In the genomic region with DNA sequence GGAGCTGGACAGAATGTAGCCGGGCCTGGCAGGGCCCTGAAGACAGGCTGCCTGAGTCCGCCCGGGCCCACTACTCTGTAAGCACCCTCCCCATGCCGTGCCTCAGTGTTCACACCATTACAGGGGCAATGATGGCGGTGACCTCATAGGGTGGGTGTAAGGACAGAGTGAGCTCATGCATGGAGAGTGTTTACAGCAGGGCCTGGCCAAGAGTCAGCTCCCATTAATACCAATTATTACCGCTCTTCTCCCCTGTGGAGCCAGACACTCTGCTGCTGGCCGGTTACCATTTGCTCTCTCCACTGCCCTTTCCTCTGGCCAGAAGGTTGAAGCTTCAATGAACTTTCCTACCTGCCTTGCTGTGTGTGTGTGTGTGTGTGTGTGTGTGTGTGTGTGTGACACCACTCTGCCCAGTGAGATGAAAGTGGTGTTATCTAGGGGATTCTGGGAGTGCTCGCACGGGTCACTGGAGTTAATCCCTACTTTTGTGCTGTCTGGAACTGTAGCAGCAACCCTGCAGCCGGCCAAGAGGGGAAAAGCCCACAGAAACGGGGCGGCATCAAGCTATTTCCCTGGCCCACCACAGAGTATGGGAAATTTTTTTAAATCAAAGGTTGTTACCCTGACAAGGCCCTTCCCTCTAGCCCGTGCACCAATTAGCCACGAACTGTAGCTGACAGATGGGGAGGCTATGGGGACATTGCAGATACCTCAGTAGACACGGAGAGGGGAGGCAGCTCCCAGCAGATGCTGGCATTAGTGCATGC, we compare ENCODE assay signal across 11 mouse cellular contexts.
DNase-seq lines count a peak whose midpoint lies in the region; ATAC-seq and TF ChIP-seq lines count a peak whose summit lies in the region.
"Had no signal": no experiment of that assay in that cellular context is flagged by ENCODE, and none has a peak within 500 bp of the region (broad histone marks: within the 10 kb centered on the region; RNA-seq: fewer than 3 reads in every experiment).

No protein-coding gene starts in this region.

- no peak for TF ChIP-seq CTCF in cerebellum, adult 2 months (IDR thresholded peaks at IDR 0.05; ENCODE audit: borderline replicate concordance, insufficient read depth, low read depth, low read length)
- no peak for TF ChIP-seq CTCF in stomach, postnatal 0 days (IDR thresholded peaks at IDR 0.05; ENCODE audit: low read depth)

- no peak overlapping the region for H3K9ac ChIP-seq in lung, embryonic 16.5 days (ENCODE audit: low read length)
- H3K9ac ChIP-seq in stomach, postnatal 0 days (ENCODE audit: low read length) = 0 out of 2 replicates have a peak overlapping the region, but pooled peaks have one; percentile 8
- H3K9ac ChIP-seq: liver, embryonic 12.5 days had no signal

- no peak for DNase-seq in cerebellum, adult 2 months
- DNase-seq in cerebellum, postnatal 25 days = no peak
- DNase-seq in lung, postnatal 25 days (ENCODE audit: low spot score) = no peak
- DNase-seq in lung, postnatal 4 days = peak; percentile 42 to 60
- no peak for DNase-seq in stomach, postnatal 0 days (ENCODE audit: low spot score)
- DNase-seq in urinary bladder, postnatal 14 days (ENCODE audit: low spot score) = no peak
- no peak for DNase-seq in testis, postnatal 14 days (ENCODE audit: low spot score)
- DNase-seq: kidney, adult 2 months; thymus, adult 18-20 months had no signal

- peak; percentile 32 for ATAC-seq in lung, embryonic 16.5 days (ENCODE audit: low read depth)
- peak; percentile 66; the same call in 1 of the 2 replicates for ATAC-seq in stomach, postnatal 0 days (ENCODE audit: low FRiP score, low TSS enrichment)
- ATAC-seq: liver, embryonic 12.5 days had no signal

- H3K27me3 ChIP-seq in cerebellum, adult 2 months (ENCODE audit: control insufficient read depth, insufficient read depth, low read length) = no peaks in the 10 kb centered on the region
- H3K27me3 ChIP-seq in lung, embryonic 16.5 days (ENCODE audit: control insufficient read depth, insufficient read depth, low read depth, low read length) = no peaks in the 10 kb centered on the region
- no peaks in the 10 kb centered on the region for H3K27me3 ChIP-seq in stomach, postnatal 0 days (ENCODE audit: control insufficient read depth, insufficient read depth, low read length)
- H3K27me3 ChIP-seq: liver, embryonic 12.5 days had no signal

- H3K36me3 ChIP-seq in lung, embryonic 16.5 days (ENCODE audit: control insufficient read depth, insufficient read depth, low read length) = no peaks in the 10 kb centered on the region
- H3K36me3 ChIP-seq in stomach, postnatal 0 days (ENCODE audit: control insufficient read depth, insufficient read depth, low read length) = no peaks in the 10 kb centered on the region
- H3K36me3 ChIP-seq: liver, embryonic 12.5 days had no signal

- H3K4me1 ChIP-seq in cerebellum, adult 2 months (ENCODE audit: control insufficient read depth, insufficient read depth, low read length) = peaks cover 27% of the 10 kb centered on the region
- H3K4me1 ChIP-seq in lung, embryonic 16.5 days (replicated peaks; ENCODE audit: control insufficient read depth, insufficient read depth, low read length) = peaks cover 45% of the 10 kb centered on the region
- no peaks in the 10 kb centered on the region; the same call in 1 of the 2 replicates for H3K4me1 ChIP-seq in stomach, postnatal 0 days (replicated peaks; ENCODE audit: control insufficient read depth, insufficient read depth)

- 50% methylated on average over 15 of the region's 15 CpGs for WGBS in cerebellum, adult 2 months
- WGBS in lung, embryonic 16.5 days = 54% methylated on average over 15 of the region's 15 CpGs
- 41% methylated on average over 15 of the region's 15 CpGs for WGBS in stomach, postnatal 0 days

- TF ChIP-seq EP300 in stomach, postnatal 0 days (optimal IDR thresholded peaks at IDR 0.05) = no peak

- H3K27ac ChIP-seq in cerebellum, adult 2 months (ENCODE audit: insufficient read depth, low read length) = 0 out of 2 replicates have a peak overlapping the region, but pooled peaks have one; percentile 40
- H3K27ac ChIP-seq in lung, embryonic 16.5 days (ENCODE audit: low read length) = 0 out of 2 replicates have a peak overlapping the region, but pooled peaks have one; percentile 20
- peak overlapping the region; percentile 40 for H3K27ac ChIP-seq in stomach, postnatal 0 days (replicated peaks)
- H3K27ac ChIP-seq: liver, embryonic 12.5 days had no signal

- H3K4me3 ChIP-seq in cerebellum, adult 2 months (replicated peaks; ENCODE audit: insufficient read depth, low read depth, low read length) = no peak overlapping the region
- H3K4me3 ChIP-seq in lung, embryonic 16.5 days (ENCODE audit: low read length) = no peak overlapping the region
- H3K4me3 ChIP-seq in stomach, postnatal 0 days (ENCODE audit: low read depth, low read length) = no peak overlapping the region
- H3K4me3 ChIP-seq: liver, embryonic 12.5 days had no signal

- TF ChIP-seq POLR2A in cerebellum, adult 2 months (IDR thresholded peaks at IDR 0.05; ENCODE audit: borderline replicate concordance, insufficient read depth, low read length) = no peak

- no peaks in the 10 kb centered on the region for H3K9me3 ChIP-seq in lung, embryonic 16.5 days (ENCODE audit: control insufficient read depth, low read length)
- no peaks in the 10 kb centered on the region for H3K9me3 ChIP-seq in stomach, postnatal 0 days (ENCODE audit: control insufficient read depth, low read length)
- H3K9me3 ChIP-seq: liver, embryonic 12.5 days had no signal

- H3K4me2 ChIP-seq in lung, embryonic 16.5 days (ENCODE audit: low read depth, low read length) = no peak overlapping the region
- H3K4me2 ChIP-seq in stomach, postnatal 0 days (replicated peaks; ENCODE audit: low read depth) = no peak overlapping the region
- H3K4me2 ChIP-seq: liver, embryonic 12.5 days had no signal

Comparison
In these comparisons a context has a peak if more than half of its experiments do, and no peak if none do; other contexts are left out.
1. DNase-seq: peak in lung, postnatal 4 days (2 of 2); none in cerebellum, adult 2 months (0 of 2), cerebellum, postnatal 25 days (0 of 2), lung, postnatal 25 days (single experiment), stomach, postnatal 0 days (single experiment), urinary bladder, postnatal 14 days (single experiment) and testis, postnatal 14 days (single experiment).
2. Peak in every context shown above with its lines, with median percentiles within 50 percentile points of each other: H3K27ac ChIP-seq.